Mouse (Mus musculus) midbrain, embryonic 11.5 days (tissue): Measurements from ENCODE around the gene Mtmr3. TPM values are rescaled to one million over a fixed set of nuclear protein-coding genes. Genes with fewer than 3 reads are reported as not detected.

ENCODE experiments used
- ATAC-seq: fragments of 200-750 bp; cut with Nextera tagmentation; 2 replicates; pipeline ENCODE4 v1.8.0; 2017; ENCODE audit warnings: moderate TSS enrichment, moderate library complexity; ENCODE audit not compliant: low FRiP score
- DNase-seq: peaks from one replicate; pipeline ENCODE4 v3.0.0; 2015; ENCODE audit warnings: low spot score; ENCODE audit errors: missing footprints
- H3K27ac ChIP-seq: fragments of 300-500 bp; sonication (generic); 2 replicates; pipeline ENCODE4 v1.5.1; 2014; ENCODE audit warnings: low read depth, low read length
- H3K27me3 ChIP-seq: fragments of 300-500 bp; sonication (generic); 2 replicates; pipeline ENCODE4 v1.6.1; 2014; ENCODE audit warnings: mild to moderate bottlenecking, low read length, moderate library complexity, mixed read lengths; ENCODE audit not compliant: control insufficient read depth, insufficient read depth
- H3K36me3 ChIP-seq: fragments of 300-500 bp; sonication (generic); 2 replicates; pipeline ENCODE4 v1.6.1; 2014; ENCODE audit warnings: mild to moderate bottlenecking, low read length, moderate library complexity, mixed read lengths; ENCODE audit not compliant: control insufficient read depth, insufficient read depth
- H3K4me1 ChIP-seq: fragments of 300-500 bp; sonication (generic); 2 replicates; pipeline ENCODE4 v1.6.1; 2014; ENCODE audit warnings: low read length; ENCODE audit not compliant: control insufficient read depth, insufficient read depth
- H3K4me2 ChIP-seq: fragments of 300-500 bp; sonication (generic); 2 replicates; pipeline ENCODE4 v1.6.1; 2014; ENCODE audit warnings: mild to moderate bottlenecking, moderate library complexity
- H3K4me3 ChIP-seq: fragments of 300-500 bp; sonication (generic); 2 replicates; pipeline ENCODE4 v1.5.1; 2014; ENCODE audit warnings: low read depth, low read length
- H3K9ac ChIP-seq: fragments of 300-500 bp; sonication (generic); 2 replicates; pipeline ENCODE4 v1.6.1; 2014; ENCODE audit warnings: low read length
- H3K9me3 ChIP-seq: fragments of 300-500 bp; sonication (generic); 2 replicates; pipeline ENCODE4 v1.6.1; 2016; ENCODE audit warnings: low read length; ENCODE audit not compliant: control insufficient read depth
- WGBS: fragments of 180-500 bp; shearing (Covaris S2); extraction: QIAGEN DNeasy Blood & Tissue Kit; methylation state at CpG from one replicate; pipeline ENCODE4 v1.1.7; 2014; 5-methylcytosine and 5-hydroxymethylcytosine counted together
- polyA plus RNA-seq: library from polyadenylated mRNA; unstranded; fragments of >200 nt; fragmentation: Nextera tagmentation; extraction: Ambion mirVana; gene quantifications from 2 replicates; pipeline ENCODE4 v1.2.1, GENCODE M21; 2014

Mtmr3 gene
- polyA plus RNA-seq, 1 experiment from 2014 or later: 28.6 TPM

DNA sequence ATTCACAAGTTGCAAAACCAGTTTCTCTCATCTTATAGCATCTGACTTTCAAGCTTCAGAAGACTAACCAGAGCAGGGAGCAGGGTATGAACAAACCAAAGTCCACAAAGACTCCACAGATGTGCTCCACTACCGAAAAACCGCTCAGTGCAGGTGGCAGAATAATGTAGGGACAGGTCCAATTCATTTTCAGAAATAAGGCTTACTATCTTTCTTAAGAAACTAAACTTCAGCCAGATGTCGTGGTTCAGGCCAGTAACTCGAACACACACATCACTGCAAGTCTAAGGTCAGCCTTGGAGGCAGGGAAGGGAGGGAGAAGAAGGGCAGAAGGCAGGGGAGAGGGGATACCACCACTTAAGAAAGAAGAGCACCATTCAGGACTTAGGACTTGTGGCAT lies 105.5 kb downstream of the Mtmr3 start:
- 99% methylated on average over 4 of the region's 4 CpGs for WGBS
- Histone ChIP-seq H3K4me1 (no peaks in the 10 kb centered on the region), H3K36me3 (peaks cover 19% of the 10 kb centered on the region), H3K4me3 (no peak overlapping the region), H3K4me2 (no peak overlapping the region), H3K9ac (no peak overlapping the region), H3K27ac (no peak overlapping the region), H3K27me3 (no peaks in the 10 kb centered on the region), H3K9me3 (no peaks in the 10 kb centered on the region)
- DNase-seq (no peak), ATAC-seq (no peak)

DNA sequence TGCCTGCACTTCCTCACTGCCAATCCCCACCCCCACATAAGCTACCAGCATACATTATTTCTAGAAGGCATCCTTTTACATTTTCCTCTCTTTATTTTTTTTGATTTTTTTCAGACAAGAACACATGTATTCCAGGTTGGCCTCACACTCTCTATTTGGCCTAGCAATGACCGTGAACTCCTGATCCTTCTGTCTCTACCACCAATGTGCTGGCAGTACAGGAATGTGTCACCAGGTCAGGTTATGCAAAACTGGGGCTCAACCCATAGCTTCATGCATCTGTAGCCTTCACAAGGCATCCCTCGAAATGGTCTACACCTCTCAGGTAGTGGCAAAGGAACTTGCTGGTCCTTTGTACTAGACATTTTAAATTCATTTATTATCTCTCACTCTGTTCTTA lies 105.9 kb downstream of the Mtmr3 start:
- no peak overlapping the region for H3K4me3 ChIP-seq
- no peak overlapping the region for H3K9ac ChIP-seq
- H3K27ac ChIP-seq: no peak overlapping the region
- no peak for ATAC-seq
- H3K9me3 ChIP-seq: no peaks in the 10 kb centered on the region
- no peak for DNase-seq
- WGBS: 92% methylated on average over 2 of the region's 2 CpGs
- H3K4me1 ChIP-seq: no peaks in the 10 kb centered on the region
- no peaks in the 10 kb centered on the region for H3K27me3 ChIP-seq
- peaks cover 20% of the 10 kb centered on the region for H3K36me3 ChIP-seq
- H3K4me2 ChIP-seq: no peak overlapping the region

DNA sequence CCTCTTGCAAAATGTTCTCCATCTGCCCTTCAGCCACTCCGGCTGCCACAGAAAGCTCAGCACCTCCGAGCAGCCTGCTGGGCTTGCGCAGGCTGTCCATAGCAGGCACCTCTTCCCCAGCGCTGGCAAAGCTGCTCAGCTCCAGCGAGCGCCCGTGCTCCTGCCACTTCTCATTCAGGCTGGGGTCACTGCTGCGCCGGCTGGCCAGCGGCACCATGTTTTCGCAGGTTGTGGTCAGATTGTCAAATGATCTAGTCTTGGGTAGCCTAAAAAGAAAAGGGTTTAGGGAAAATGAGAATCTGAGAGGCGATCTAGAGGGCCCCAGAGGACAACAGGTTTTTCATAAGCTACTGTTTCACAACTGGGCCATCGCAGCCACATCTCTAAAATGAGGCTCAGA lies 106.3 kb downstream of the Mtmr3 start:
- Histone ChIP-seq H3K4me2 (no peak overlapping the region), H3K27ac (no peak overlapping the region), H3K9ac (no peak overlapping the region), H3K9me3 (no peaks in the 10 kb centered on the region), H3K27me3 (no peaks in the 10 kb centered on the region), H3K36me3 (peaks cover 23% of the 10 kb centered on the region), H3K4me3 (no peak overlapping the region), H3K4me1 (no peaks in the 10 kb centered on the region)
- WGBS: 96% methylated on average over 13 of the region's 13 CpGs
- no peak for DNase-seq
- ATAC-seq: no peak

DNA sequence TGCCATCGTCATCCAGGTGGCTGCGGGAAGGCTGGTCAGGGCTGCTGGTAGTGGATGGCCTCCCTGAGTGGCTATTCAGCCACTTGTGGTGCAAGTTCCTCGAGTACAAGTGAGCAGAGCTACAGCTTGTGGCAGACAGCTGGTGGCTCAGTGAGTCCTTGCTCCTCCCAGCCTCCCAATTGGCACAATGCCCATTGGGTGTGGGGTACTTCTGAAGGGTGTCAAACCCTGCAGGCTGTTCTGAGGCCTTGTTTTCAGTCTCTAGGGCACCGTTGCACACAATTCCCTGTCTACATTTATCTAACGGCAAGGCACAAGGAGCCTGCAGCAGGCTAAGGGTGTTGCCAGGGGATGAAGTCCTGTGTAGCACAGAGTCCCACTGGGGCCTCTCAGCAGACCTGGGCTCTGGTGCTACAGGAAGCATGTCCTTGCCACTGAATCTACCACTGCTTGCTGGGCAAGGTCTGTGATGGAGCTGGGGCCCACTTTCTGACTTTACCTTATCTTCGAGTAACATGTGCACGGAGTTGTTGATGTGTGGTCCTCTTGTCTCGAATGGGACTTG lies 107.2 kb downstream of the Mtmr3 start:
- Histone ChIP-seq H3K9me3 (no peaks in the 10 kb centered on the region), H3K4me1 (no peaks in the 10 kb centered on the region), H3K27me3 (no peaks in the 10 kb centered on the region), H3K27ac (no peak overlapping the region), H3K4me2 (no peak overlapping the region), H3K4me3 (no peak overlapping the region), H3K36me3 (peaks cover 28% of the 10 kb centered on the region), H3K9ac (no peak overlapping the region)
- ATAC-seq (no peak), DNase-seq (no peak)
- 92% methylated on average over 8 of the region's 8 CpGs for WGBS

DNA sequence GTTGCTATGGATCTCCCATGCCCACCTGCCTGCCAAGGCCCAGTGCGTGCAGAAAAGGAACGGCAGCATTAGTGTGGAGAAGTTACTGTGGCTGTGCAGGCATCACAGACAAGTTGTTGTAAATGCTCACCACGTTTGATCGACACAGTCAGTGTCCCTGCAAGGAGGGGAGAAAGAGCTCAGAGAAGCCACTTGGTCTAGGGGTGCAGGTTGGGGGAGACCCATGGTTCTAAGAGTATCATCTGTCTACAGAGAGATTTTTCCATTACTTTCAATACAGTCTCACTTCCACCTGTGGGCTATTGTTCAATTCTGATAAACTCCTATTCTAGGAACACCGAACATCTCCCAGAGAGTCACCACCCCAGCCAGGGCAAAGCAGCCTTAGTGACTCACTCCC lies 110.1 kb downstream of the Mtmr3 start:
- peaks cover 40% of the 10 kb centered on the region for H3K36me3 ChIP-seq
- 96% methylated on average over 5 of the region's 5 CpGs for whole genome bisulfite sequencing
- no peak for ATAC-seq

DNA sequence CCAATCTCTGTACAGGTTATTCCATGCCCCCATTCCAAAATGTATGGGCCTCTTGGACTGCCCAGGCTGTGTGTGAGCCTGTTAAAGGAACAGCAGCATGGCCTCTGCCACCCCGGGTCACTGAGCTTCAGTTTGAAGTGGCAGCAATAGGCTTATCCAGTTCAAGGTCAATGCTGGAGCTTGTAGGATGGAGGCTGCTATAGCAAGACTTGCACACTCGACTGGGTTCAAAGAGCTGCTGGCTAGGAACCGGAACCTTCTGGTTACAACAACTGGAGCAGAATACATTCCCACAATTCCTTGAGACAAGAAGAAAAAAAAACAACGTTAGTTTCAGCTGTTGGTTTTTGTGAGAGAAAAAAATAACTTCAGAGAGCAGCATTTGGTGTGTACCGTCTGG lies 112.0 kb downstream of the Mtmr3 start:
- Histone ChIP-seq H3K9me3 (no peaks in the 10 kb centered on the region), H3K4me2 (no peak overlapping the region), H3K9ac (no peak overlapping the region), H3K27me3 (no peaks in the 10 kb centered on the region), H3K4me3 (no peak overlapping the region), H3K36me3 (peaks cover 34% of the 10 kb centered on the region), H3K27ac (no peak overlapping the region), H3K4me1 (no peaks in the 10 kb centered on the region)
- ATAC-seq (no peak), DNase-seq (no peak)
- WGBS: 82% methylated on average over 5 of the region's 5 CpGs

More for the DNA sequence above, 110.1 kb downstream of the Mtmr3 start:
- no peak overlapping the region for H3K4me3 ChIP-seq
- no peak overlapping the region for H3K9ac ChIP-seq
- no peak for DNase-seq
- no peak overlapping the region for H3K27ac ChIP-seq
- no peaks in the 10 kb centered on the region for H3K27me3 ChIP-seq
- no peak overlapping the region for H3K4me2 ChIP-seq
- H3K4me1 ChIP-seq: no peaks in the 10 kb centered on the region
- H3K9me3 ChIP-seq: no peaks in the 10 kb centered on the region

DNA sequence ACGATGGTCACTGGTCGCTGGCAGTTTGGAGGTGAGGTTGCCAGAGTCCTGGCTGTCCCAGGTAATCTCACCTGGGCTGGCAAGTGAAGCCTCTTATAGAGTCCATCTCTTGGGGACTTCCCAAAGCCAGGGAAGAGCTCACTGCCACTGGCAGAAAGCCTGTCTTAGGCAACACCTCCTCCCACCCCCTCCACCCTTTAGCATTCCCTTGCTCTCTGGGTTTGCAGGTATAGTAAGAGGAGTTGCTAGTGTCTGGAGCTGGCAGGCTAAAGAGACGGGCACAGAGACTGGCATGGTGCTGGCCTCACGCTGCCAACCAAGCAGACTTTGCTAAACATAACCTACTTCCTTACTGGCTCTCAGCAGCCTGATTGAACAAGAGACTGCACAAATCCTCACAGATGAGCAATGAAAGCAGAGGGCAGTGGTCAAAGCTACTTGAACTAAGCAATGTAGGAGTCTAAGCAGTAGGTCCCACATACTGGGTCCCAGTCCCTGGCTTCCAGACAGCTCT lies 118.4 kb downstream of the Mtmr3 start:
- Histone ChIP-seq H3K9me3 (no peaks in the 10 kb centered on the region), H3K36me3 (0 out of 2 replicates have a peak, but pooled peaks cover 3% of the 10 kb centered on the region), H3K4me1 (no peaks in the 10 kb centered on the region), H3K4me2 (no peak overlapping the region), H3K4me3 (no peak overlapping the region), H3K27ac (no peak overlapping the region), H3K27me3 (no peaks in the 10 kb centered on the region), H3K9ac (no peak overlapping the region)
- no peak for DNase-seq
- WGBS: 94% methylated on average over 4 of the region's 4 CpGs
- no peak for ATAC-seq

DNA sequence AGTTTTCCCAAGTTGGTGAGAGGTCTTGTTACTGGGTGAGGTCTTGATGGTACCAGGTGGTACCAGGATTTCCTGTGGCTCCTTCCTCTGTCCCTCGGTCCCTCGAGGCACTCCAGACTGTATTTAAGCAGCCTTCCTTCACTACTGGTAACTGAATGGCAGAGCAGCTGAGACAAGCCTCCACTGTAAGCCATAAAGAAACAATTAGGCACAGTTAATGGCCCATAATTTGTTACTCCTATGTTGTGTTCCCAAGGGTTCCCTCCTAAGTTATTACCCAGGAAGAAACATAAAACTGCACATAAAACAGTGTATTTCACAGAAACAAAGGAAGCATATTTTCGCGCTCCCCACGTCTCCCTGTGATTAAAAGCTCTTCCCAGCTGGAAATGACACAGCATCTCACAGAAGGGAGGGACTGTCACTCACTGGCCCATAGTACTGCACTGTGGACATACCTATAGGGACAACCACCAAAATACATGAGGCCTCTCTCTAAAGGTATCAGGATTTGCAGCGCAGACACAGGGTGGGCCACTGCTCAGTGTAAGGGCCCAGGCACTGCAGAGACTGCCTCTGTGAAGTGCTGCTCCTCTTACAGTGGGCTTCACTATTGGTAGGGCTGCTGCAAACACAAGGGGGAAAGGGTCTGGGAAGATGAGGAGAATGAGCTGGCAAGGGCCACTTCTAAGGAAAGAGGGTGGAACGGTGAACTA lies 122.0 kb downstream of the Mtmr3 start:
- H3K9me3 ChIP-seq: no peaks in the 10 kb centered on the region
- DNase-seq (no peak), ATAC-seq (no peak)
- no peak overlapping the region for H3K4me3 ChIP-seq
- no peak overlapping the region for H3K4me2 ChIP-seq
- no peaks in the 10 kb centered on the region for H3K4me1 ChIP-seq
- no peaks in the 10 kb centered on the region for H3K27me3 ChIP-seq
- no peaks in the 10 kb centered on the region for H3K36me3 ChIP-seq
- H3K27ac ChIP-seq: no peak overlapping the region
- H3K9ac ChIP-seq: no peak overlapping the region
- 82% methylated on average over 7 of the region's 7 CpGs for WGBS

DNA sequence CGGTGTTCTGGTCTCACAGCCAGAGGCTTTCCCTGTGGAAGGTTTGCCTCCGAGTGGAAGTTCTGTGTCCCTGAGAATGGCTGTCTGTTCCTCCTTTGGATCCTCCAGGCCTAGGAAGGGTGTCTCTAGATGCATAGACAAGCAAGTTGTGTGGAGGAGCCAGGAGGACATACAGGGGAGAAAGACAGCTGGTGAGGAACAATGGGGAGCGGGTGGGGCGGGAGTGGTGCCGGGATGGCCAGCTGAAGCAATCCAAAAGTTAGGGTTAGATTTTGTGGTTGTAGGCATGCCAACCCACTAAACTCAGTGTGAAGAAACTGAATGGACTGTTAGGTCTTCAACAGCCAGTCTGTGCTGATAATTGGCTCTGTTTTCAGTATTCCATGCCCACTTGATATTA lies 122.9 kb downstream of the Mtmr3 start:
- Histone ChIP-seq H3K9me3 (no peaks in the 10 kb centered on the region), H3K4me2 (no peak overlapping the region), H3K4me1 (no peaks in the 10 kb centered on the region), H3K9ac (no peak overlapping the region), H3K27ac (no peak overlapping the region), H3K4me3 (no peak overlapping the region), H3K36me3 (no peaks in the 10 kb centered on the region), H3K27me3 (no peaks in the 10 kb centered on the region)
- no peak for ATAC-seq
- no peak for DNase-seq
- 83% methylated on average over 5 of the region's 5 CpGs for WGBS
